13 mouse cellular contexts compared by ENCODE assay signal in genomic region chr8:12319755-12320455, GRCm38 (mm10). TPM values are rescaled to one million over a fixed set of nuclear protein-coding genes. Genes with fewer than 3 reads are reported as not detected.
A peak's percentile ranks its signal among the peaks of the same experiment; 100 is the strongest.
DNase-seq lines count a peak whose midpoint lies in the region; ATAC-seq lines count a peak whose summit lies in the region.
"Had no signal": no experiment of that assay in that cellular context is flagged by ENCODE, and none has a peak within 500 bp of the region (broad histone marks: within the 10 kb centered on the region; RNA-seq: fewer than 3 reads in every experiment).

No protein-coding gene starts in this region.

- H3K27ac ChIP-seq in embryonic facial prominence, embryonic 14.5 days (replicated peaks; ENCODE audit: low read depth, low read length): no peak overlapping the region
- peak overlapping the region; percentile 63; the same call in 1 of the 2 replicates for H3K27ac ChIP-seq in hindbrain, embryonic 16.5 days (ENCODE audit: low read depth, low read length)
- peak overlapping the region; percentile 61; the same call in 1 of the 2 replicates for H3K27ac ChIP-seq in midbrain, embryonic 16.5 days (ENCODE audit: low read length)
- H3K27ac ChIP-seq: heart, embryonic 15.5 days; macrophage had no signal

- no peaks in the 10 kb centered on the region for H3K9me3 ChIP-seq in embryonic facial prominence, embryonic 14.5 days (ENCODE audit: control insufficient read depth, low read length)
- H3K9me3 ChIP-seq in hindbrain, embryonic 16.5 days (ENCODE audit: control insufficient read depth, low read length): no peaks in the 10 kb centered on the region
- H3K9me3 ChIP-seq in midbrain, embryonic 16.5 days (replicated peaks; ENCODE audit: control insufficient read depth, low read length, poor library complexity, severe bottlenecking): no peaks in the 10 kb centered on the region
- H3K9me3 ChIP-seq: heart, embryonic 15.5 days had no signal

- no peak overlapping the region for H3K4me3 ChIP-seq in embryonic facial prominence, embryonic 14.5 days (ENCODE audit: low read depth, low read length)
- no peak overlapping the region for H3K4me3 ChIP-seq in hindbrain, embryonic 16.5 days (ENCODE audit: low read length)
- no peak overlapping the region for H3K4me3 ChIP-seq in midbrain, embryonic 16.5 days (ENCODE audit: low read depth, low read length)
- H3K4me3 ChIP-seq: heart, embryonic 15.5 days had no signal

- peak; percentile 44 for DNase-seq in layer of hippocampus, adult 11-12 months (ENCODE audit: low spot score)
- no peak for DNase-seq in layer of hippocampus, adult 9-10 months (ENCODE audit: low spot score)
- peak; percentile 85 for DNase-seq in embryonic facial prominence, embryonic 14.5 days (ENCODE audit: low spot score)
- no peak for DNase-seq in Muller cell, postnatal 12 days (ENCODE audit: inconsistent ontology term)
- no peak for DNase-seq in adrenal gland, postnatal 14 days
- DNase-seq: kidney, adult 9 months had no signal

- no peak overlapping the region for H3K9ac ChIP-seq in embryonic facial prominence, embryonic 14.5 days (ENCODE audit: low read depth, low read length)
- no peak overlapping the region for H3K9ac ChIP-seq in hindbrain, embryonic 16.5 days (ENCODE audit: low read depth, low read length)
- H3K9ac ChIP-seq in midbrain, embryonic 16.5 days (ENCODE audit: low read depth, low read length): no peak overlapping the region
- H3K9ac ChIP-seq: heart, embryonic 15.5 days had no signal

- peaks cover 34% of the 10 kb centered on the region for H3K27me3 ChIP-seq in embryonic facial prominence, embryonic 14.5 days (replicated peaks; ENCODE audit: control insufficient read depth, insufficient read depth, low read length)
- H3K27me3 ChIP-seq in hindbrain, embryonic 16.5 days (replicated peaks; ENCODE audit: control insufficient read depth, insufficient read depth, low read length): peaks cover 36% of the 10 kb centered on the region
- H3K27me3 ChIP-seq in midbrain, embryonic 16.5 days (ENCODE audit: control insufficient read depth, insufficient read depth, low read depth, low read length): peaks cover 51% of the 10 kb centered on the region

- WGBS in embryonic facial prominence, embryonic 14.5 days: 54% methylated on average over 11 of the region's 11 CpGs
- WGBS in hindbrain, embryonic 16.5 days: 33% methylated on average over 11 of the region's 11 CpGs
- 42% methylated on average over 11 of the region's 11 CpGs for WGBS in midbrain, embryonic 16.5 days

- no peak overlapping the region for H3K4me2 ChIP-seq in embryonic facial prominence, embryonic 14.5 days (ENCODE audit: low read depth, low read length)
- peak overlapping the region; percentile 22 for H3K4me2 ChIP-seq in hindbrain, embryonic 16.5 days (ENCODE audit: low read length)
- no peak overlapping the region for H3K4me2 ChIP-seq in midbrain, embryonic 16.5 days (ENCODE audit: low read length)
- H3K4me2 ChIP-seq: heart, embryonic 15.5 days had no signal

- H3K4me1 ChIP-seq in embryonic facial prominence, embryonic 14.5 days (ENCODE audit: control insufficient read depth, insufficient read depth, low read length): peaks cover 9% of the 10 kb centered on the region; the same call in 1 of the 2 replicates
- peaks cover 18% of the 10 kb centered on the region for H3K4me1 ChIP-seq in hindbrain, embryonic 16.5 days (ENCODE audit: control insufficient read depth, insufficient read depth, low read depth, low read length)
- peaks cover 12% of the 10 kb centered on the region; the same call in 1 of the 2 replicates for H3K4me1 ChIP-seq in midbrain, embryonic 16.5 days (ENCODE audit: control insufficient read depth, insufficient read depth, low read length)

- ATAC-seq in embryonic facial prominence, embryonic 14.5 days (ENCODE audit: low read depth): peak; percentile 83
- ATAC-seq in hindbrain, embryonic 16.5 days: peak; percentile 83
- peak; percentile 79 for ATAC-seq in midbrain, embryonic 16.5 days
- no peak for ATAC-seq in granulocyte monocyte progenitor cell, adult 5-6 weeks (replicated peaks; ENCODE audit: poor library complexity, severe bottlenecking)

- no peaks in the 10 kb centered on the region for H3K36me3 ChIP-seq in embryonic facial prominence, embryonic 14.5 days (ENCODE audit: control insufficient read depth, insufficient read depth, low read length)
- no peaks in the 10 kb centered on the region for H3K36me3 ChIP-seq in hindbrain, embryonic 16.5 days (ENCODE audit: control insufficient read depth, insufficient read depth, low read length)
- no peaks in the 10 kb centered on the region for H3K36me3 ChIP-seq in midbrain, embryonic 16.5 days (ENCODE audit: control insufficient read depth, insufficient read depth, low read length)
- H3K36me3 ChIP-seq: heart, embryonic 15.5 days had no signal

RNA-seq across cellular contexts. Expression of gene A230072I06Rik, which starts 41.3 kb away (rescaled TPM):
- not detected in 2 replicates for polyA plus RNA-seq in embryonic facial prominence, embryonic 14.5 days (2014; fragmentation: Nextera tagmentation; extraction: Ambion mirVana)
- polyA plus RNA-seq in hindbrain, embryonic 16.5 days (2015; fragmentation: Nextera tagmentation; extraction: Ambion mirVana): 0.08 TPM in 1 of 2 replicates, not detected in the other
- 0.11 TPM in 1 of 2 replicates, not detected in the other for polyA plus RNA-seq in midbrain, embryonic 16.5 days (2015; fragmentation: Nextera tagmentation; extraction: Ambion mirVana)
- not detected in 2 replicates for total RNA-seq in granulocyte monocyte progenitor cell, adult 5-6 weeks (2014; fragmentation: Nextera tagmentation)
- not detected in 2 replicates for total RNA-seq in granulocyte monocyte progenitor cell, adult 5-6 weeks (2017)
- not detected in 2 replicates for total RNA-seq in adrenal gland, postnatal 14 days (2021)
- total RNA-seq: CH12.LX; liver, adult 2 months had no signal
- polyA plus RNA-seq: heart, embryonic 15.5 days; liver, adult 2 months; macrophage had no signal

Comparison
In these comparisons a context has a peak if more than half of its experiments do, and no peak if none do; other contexts are left out.
1. DNase-seq: peak in layer of hippocampus, adult 11-12 months (single experiment) and embryonic facial prominence, embryonic 14.5 days (single experiment); none in layer of hippocampus, adult 9-10 months (single experiment), Muller cell, postnatal 12 days (single experiment) and adrenal gland, postnatal 14 days (single experiment).